Mouse (Mus musculus) intestine, postnatal 0 days (tissue): ENCODE measurements around the gene Por. TPM values are rescaled to one million over a fixed set of nuclear protein-coding genes. Genes with fewer than 3 reads are reported as not detected.
A peak's percentile ranks its signal among the peaks of the same experiment; 100 is the strongest.

Source experiments
- ATAC-seq: fragments of 200-750 bp; cut with Nextera tagmentation; 2 replicates; pipeline ENCODE4 v1.8.0; 2017; ENCODE audit warnings: mild to moderate bottlenecking, moderate TSS enrichment, moderate library complexity
- H3K27ac ChIP-seq: fragments of 300-500 bp; sonication (generic); 2 replicates; pipeline ENCODE4 v1.5.1; 2014; ENCODE audit warnings: mild to moderate bottlenecking, low read depth, low read length, moderate library complexity
- H3K27me3 ChIP-seq: fragments of 300-500 bp; sonication (generic); replicated peaks from 2 replicates; pipeline ENCODE4 v1.6.1; 2014; ENCODE audit warnings: low read length, mixed read lengths; ENCODE audit not compliant: control insufficient read depth, insufficient read depth
- H3K36me3 ChIP-seq: fragments of 300-500 bp; sonication (generic); 2 replicates; pipeline ENCODE4 v1.6.1; 2014; ENCODE audit warnings: mild to moderate bottlenecking, moderate library complexity; ENCODE audit not compliant: control insufficient read depth, insufficient read depth
- H3K4me1 ChIP-seq: fragments of 300-500 bp; sonication (generic); replicated peaks from 2 replicates; pipeline ENCODE4 v1.6.1; 2014; ENCODE audit warnings: antibody characterized with exemption, low read length, mixed read lengths; ENCODE audit not compliant: control insufficient read depth, insufficient read depth
- H3K4me2 ChIP-seq: fragments of 300-500 bp; sonication (generic); replicated peaks from 2 replicates; pipeline ENCODE4 v1.6.1; 2014; ENCODE audit warnings: low read depth, mild to moderate bottlenecking, moderate library complexity
- H3K4me3 ChIP-seq: fragments of 300-500 bp; sonication (generic); 2 replicates; pipeline ENCODE4 v1.5.1; 2014; ENCODE audit warnings: low read depth, low read length
- H3K9ac ChIP-seq: fragments of 300-500 bp; sonication (generic); 2 replicates; pipeline ENCODE4 v1.6.1; 2014; ENCODE audit warnings: mild to moderate bottlenecking, low read depth, low read length
- H3K9me3 ChIP-seq: fragments of 300-500 bp; sonication (generic); 2 replicates; pipeline ENCODE4 v1.6.1; 2016; ENCODE audit warnings: mixed run types; ENCODE audit not compliant: control insufficient read depth
- CTCF ChIP-seq: sonication (generic); IDR thresholded peaks from 2 replicates; pipeline ENCODE4 v1.5.1; 2016; ENCODE audit warnings: low read depth, mild to moderate bottlenecking, control low read depth, antibody characterized with exemption, moderate library complexity
- WGBS: fragments of 180-500 bp; shearing (Covaris S2); extraction: QIAGEN DNeasy Blood & Tissue Kit; methylation state at CpG from one replicate; pipeline ENCODE4 v1.1.7; 2014; 5-methylcytosine and 5-hydroxymethylcytosine counted together
- polyA plus RNA-seq: library from polyadenylated mRNA; unstranded; fragments of >200 nt; fragmentation: Nextera tagmentation; extraction: Ambion mirVana; gene quantifications from 2 replicates; pipeline ENCODE4 v1.2.1, GENCODE M21; 2015

Gene Por
- polyA plus RNA-seq, 1 experiment from 2014 or later: 91.7 TPM

DNA sequence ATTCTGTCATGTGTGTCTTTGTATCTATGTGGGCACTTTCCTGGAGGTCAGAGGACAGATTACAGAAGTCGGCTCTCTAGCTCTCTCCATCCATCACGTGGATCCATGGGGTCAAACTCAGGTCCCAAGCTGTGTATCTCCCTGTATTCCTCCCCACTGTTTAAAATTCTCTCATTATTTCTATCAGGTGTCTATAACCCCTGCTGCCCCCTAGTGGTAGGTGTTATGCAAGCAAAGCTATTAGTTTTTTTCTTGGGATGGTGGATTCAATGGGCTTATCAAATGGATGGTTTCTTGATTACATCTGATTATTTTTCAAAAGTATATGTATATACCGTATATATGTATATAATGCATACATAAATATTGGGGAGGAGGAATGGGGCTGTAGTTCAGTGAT, 39.2 kb upstream of the Por start:
- Histone ChIP-seq H3K36me3 (peaks cover 8% of the 10 kb centered on the region; the same call in 1 of the 2 replicates), H3K9me3 (no peaks in the 10 kb centered on the region), H3K4me3 (no peak overlapping the region), H3K27ac (no peak overlapping the region), H3K4me1 (no peaks in the 10 kb centered on the region), H3K9ac (no peak overlapping the region), H3K27me3 (no peaks in the 10 kb centered on the region), H3K4me2 (no peak overlapping the region)
- peak; percentile 82 for TF ChIP-seq CTCF
- WGBS: 27% methylated on average over 3 of the region's 3 CpGs
- no peak for ATAC-seq

DNA sequence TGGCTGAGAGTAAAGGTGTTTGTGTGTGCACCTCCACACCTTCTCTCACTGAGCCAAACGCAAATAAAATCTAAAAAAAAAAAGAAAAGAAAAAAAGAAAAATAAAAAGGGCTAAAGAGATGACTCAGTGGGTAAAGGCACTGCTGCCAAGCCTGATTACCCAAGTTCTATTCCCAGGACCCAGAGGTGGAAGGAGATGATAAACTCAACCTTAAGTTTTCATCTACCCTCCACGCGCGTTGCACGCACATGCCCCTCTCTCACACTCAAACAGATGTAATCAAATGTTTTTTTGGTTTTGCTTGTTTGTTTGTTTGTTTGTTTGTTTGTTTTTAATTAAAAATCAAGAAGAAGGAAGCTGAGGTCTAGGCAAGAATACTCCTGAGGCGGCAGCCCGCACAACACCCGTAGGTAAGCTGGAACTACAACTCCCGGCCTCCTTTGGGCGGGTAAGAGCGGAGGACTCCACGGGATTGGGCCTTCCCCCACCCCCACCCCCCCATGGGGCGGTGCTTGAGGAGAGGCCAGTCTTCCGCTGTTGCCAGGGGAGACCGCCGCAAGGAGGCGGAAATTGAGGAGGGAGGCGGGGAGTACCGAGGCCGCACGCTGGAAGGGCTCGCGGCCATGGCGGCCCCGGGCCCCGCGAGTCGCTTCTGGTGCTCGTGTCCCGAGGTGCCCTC, 37.6 kb upstream of the Por start, which contains the start of gene Rhbdd2:
Rhbdd2 (plus strand) TSS at position 502 of the 680 bp plus-strand sequence.
- H3K4me3 ChIP-seq: peak within 1 kb of the TSS; percentile 62
- H3K9me3 ChIP-seq: no peaks in the 10 kb centered on the region
- peak within 1 kb of the TSS; percentile 83 for H3K4me2 ChIP-seq
- H3K36me3 ChIP-seq: peaks cover 22% of the 10 kb centered on the region; the same call in 1 of the 2 replicates
- peak within 1 kb of the TSS; percentile 9; the same call in 1 of the 2 replicates for H3K27ac ChIP-seq
- no peaks in the 10 kb centered on the region for H3K4me1 ChIP-seq
- peak; percentile 77 for TF ChIP-seq CTCF
- 13% methylated on average over 30 of the region's 30 CpGs for WGBS
- peak within 1 kb of the TSS; percentile 53 for H3K9ac ChIP-seq
- ATAC-seq: peak; percentile 99
- H3K27me3 ChIP-seq: no peaks in the 10 kb centered on the region

DNA sequence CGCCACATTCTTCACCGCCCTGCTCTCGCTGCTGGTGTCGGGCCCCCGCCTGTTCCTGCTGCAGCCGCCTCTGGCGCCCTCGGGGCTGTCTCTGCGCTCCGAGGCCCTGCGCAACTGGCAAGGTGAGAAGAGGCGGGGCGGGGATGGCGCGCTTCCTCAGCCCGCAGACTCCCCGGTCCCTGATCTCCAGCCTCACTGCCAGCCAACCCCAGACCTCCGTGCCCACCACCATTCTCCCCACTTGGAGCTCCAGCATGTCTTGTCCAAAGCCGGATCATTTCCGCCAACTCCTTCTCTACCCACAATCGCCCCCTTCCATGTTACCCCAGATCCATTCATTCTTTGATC, 37.1 kb upstream of the Por start:
- H3K9me3 ChIP-seq: no peaks in the 10 kb centered on the region
- no peak for TF ChIP-seq CTCF
- WGBS: under 1% methylated on average over 21 of the region's 21 CpGs

DNA sequence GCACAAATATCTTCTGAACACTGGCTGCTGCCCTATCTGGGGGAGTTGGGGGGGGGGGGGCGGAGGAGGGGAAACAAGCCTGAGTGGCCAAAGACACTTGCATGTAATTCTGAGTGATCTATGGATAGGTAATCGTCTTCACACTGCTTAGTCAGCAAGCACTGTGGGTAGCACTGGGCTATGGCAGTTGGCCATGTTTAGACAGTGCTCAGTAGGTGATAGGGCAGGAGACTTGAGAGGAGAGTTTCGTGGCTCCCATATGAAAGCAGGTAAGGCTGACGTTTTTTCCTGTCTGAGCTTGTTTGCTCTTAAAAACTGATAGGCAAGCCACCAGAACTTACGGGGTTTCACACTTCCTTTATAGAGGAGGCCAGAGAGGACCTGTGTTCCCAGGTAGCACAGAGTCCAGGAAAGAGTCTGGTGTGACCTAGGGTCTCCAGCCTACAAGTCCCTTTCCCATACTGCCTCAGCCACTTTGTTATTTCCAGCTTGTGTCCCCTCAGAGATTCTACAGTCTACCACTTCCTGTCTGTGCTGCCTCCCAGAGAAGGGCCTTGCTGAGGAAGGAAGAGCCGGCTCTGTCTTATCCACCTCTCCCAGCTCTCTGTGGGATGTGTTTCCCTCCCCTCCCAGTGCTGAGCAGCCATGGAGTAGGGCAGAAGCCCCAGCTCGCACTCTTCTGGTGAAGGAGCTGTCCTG, 29.9 kb upstream of the Por start:
- ATAC-seq: no peak
- WGBS: 73% methylated on average over 7 of the region's 7 CpGs
- H3K27ac ChIP-seq: no peak overlapping the region
- no peak overlapping the region for H3K9ac ChIP-seq
- H3K27me3 ChIP-seq: no peaks in the 10 kb centered on the region
- TF ChIP-seq CTCF: no peak
- H3K4me2 ChIP-seq: no peak overlapping the region
- H3K36me3 ChIP-seq: peaks cover 41% of the 10 kb centered on the region; the same call in 1 of the 2 replicates
- H3K4me3 ChIP-seq: no peak overlapping the region
- no peaks in the 10 kb centered on the region for H3K9me3 ChIP-seq
- no peaks in the 10 kb centered on the region for H3K4me1 ChIP-seq

More for the DNA sequence above, 37.1 kb upstream of the Por start:
- ATAC-seq: peak; percentile 81
- no peaks in the 10 kb centered on the region for H3K4me1 ChIP-seq
- H3K36me3 ChIP-seq: peaks cover 27% of the 10 kb centered on the region; the same call in 1 of the 2 replicates
- peak overlapping the region; percentile 83 for H3K4me2 ChIP-seq
- peak overlapping the region; percentile 9; the same call in 1 of the 2 replicates for H3K27ac ChIP-seq
- peak overlapping the region; percentile 53 for H3K9ac ChIP-seq
- H3K4me3 ChIP-seq: peak overlapping the region; percentile 62
- H3K27me3 ChIP-seq: no peaks in the 10 kb centered on the region

DNA sequence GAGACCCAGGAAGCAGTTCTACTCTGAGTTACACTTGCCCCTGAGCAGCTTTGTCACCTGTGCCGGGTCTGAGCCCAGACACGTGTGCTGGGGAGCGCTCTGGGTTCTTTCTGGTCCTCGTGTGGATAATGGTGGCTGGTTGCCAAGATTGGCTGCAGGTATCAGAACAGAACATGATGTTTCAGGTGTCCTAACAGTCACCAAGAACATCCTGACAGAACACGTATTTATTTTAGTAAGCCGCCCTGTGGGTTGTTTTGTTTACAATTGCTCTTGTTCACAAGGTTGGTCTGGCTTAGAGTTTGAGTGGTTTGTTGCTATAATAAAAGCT, 29.4 kb upstream of the Por start:
- H3K9ac ChIP-seq: no peak overlapping the region
- no peak overlapping the region for H3K4me2 ChIP-seq
- H3K36me3 ChIP-seq: peaks cover 36% of the 10 kb centered on the region; the same call in 1 of the 2 replicates
- H3K27ac ChIP-seq: no peak overlapping the region
- H3K9me3 ChIP-seq: no peaks in the 10 kb centered on the region
- 83% methylated on average over 6 of the region's 6 CpGs for WGBS
- no peaks in the 10 kb centered on the region for H3K27me3 ChIP-seq
- ATAC-seq: no peak
- no peak for TF ChIP-seq CTCF
- H3K4me3 ChIP-seq: no peak overlapping the region
- H3K4me1 ChIP-seq: 0 out of 2 replicates have a peak, but pooled peaks cover 3% of the 10 kb centered on the region

DNA sequence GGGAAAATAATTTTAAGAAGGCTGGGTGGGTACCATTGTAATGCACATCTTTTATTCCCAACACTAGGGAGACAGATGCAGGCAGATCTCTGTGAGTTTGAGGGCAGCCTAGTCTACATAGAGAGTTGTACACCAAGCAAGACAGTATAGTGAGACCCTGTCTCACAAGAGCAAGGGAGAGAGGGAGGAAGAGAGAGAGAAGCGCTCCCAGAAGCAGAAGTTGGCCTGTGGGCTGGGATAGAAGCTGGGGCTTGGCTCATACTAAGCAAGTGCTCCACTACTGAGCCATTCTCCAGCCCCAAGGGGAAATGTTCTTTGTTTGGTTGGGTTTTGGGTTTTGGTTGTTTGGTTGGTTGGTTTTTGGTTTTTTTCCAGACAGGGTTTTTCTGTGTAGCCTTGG, 28.8 kb upstream of the Por start:
- Histone ChIP-seq H3K4me2 (no peak overlapping the region), H3K4me1 (0 out of 2 replicates have a peak, but pooled peaks cover 3% of the 10 kb centered on the region), H3K9ac (no peak overlapping the region), H3K4me3 (no peak overlapping the region), H3K27ac (no peak overlapping the region), H3K36me3 (peaks cover 30% of the 10 kb centered on the region; the same call in 1 of the 2 replicates), H3K9me3 (no peaks in the 10 kb centered on the region), H3K27me3 (no peaks in the 10 kb centered on the region)
- WGBS: 91% methylated on average over 1 of the region's 1 CpGs
- no peak for ATAC-seq
- no peak for TF ChIP-seq CTCF
